Mouse (Mus musculus) limb, embryonic 13.5 days (tissue): ENCODE results near the gene Taf7l. TPM values are rescaled to one million over a fixed set of nuclear protein-coding genes. Genes with fewer than 3 reads are reported as not detected.

Source experiments
- ATAC-seq: fragments of 200-750 bp; cut with Nextera tagmentation; 2 replicates; pipeline ENCODE4 v1.8.0; 2017; ENCODE audit warnings: low read depth, moderate number of reproducible peaks, moderate TSS enrichment; ENCODE audit not compliant: low FRiP score
- H3K27ac ChIP-seq: fragments of 300-500 bp; sonication (generic); 2 replicates; pipeline ENCODE4 v1.5.1; 2015; ENCODE audit warnings: inconsistent platforms, mild to moderate bottlenecking, moderate library complexity
- H3K27me3 ChIP-seq: fragments of 300-500 bp; sonication (generic); 2 replicates; pipeline ENCODE4 v1.6.1; 2015; ENCODE audit warnings: mild to moderate bottlenecking, inconsistent platforms
- H3K36me3 ChIP-seq: fragments of 300-500 bp; sonication (generic); 2 replicates; pipeline ENCODE4 v1.6.1; 2015; ENCODE audit warnings: inconsistent platforms, mild to moderate bottlenecking, moderate library complexity
- H3K4me1 ChIP-seq: fragments of 300-500 bp; sonication (generic); 2 replicates; pipeline ENCODE4 v1.6.1; 2015; ENCODE audit warnings: inconsistent platforms
- H3K4me2 ChIP-seq: fragments of 300-500 bp; sonication (generic); replicated peaks from 2 replicates; pipeline ENCODE4 v1.6.1; 2015; ENCODE audit warnings: inconsistent platforms, mild to moderate bottlenecking, moderate library complexity
- H3K4me3 ChIP-seq: fragments of 300-500 bp; sonication (generic); 2 replicates; pipeline ENCODE4 v1.5.1; 2015; ENCODE audit warnings: moderate library complexity, mild to moderate bottlenecking, inconsistent platforms
- H3K9ac ChIP-seq: fragments of 300-500 bp; sonication (generic); 2 replicates; pipeline ENCODE4 v1.6.1; 2015; ENCODE audit warnings: mild to moderate bottlenecking, inconsistent platforms
- H3K9me3 ChIP-seq: fragments of 300-500 bp; sonication (generic); 2 replicates; pipeline ENCODE4 v1.6.1; 2016; ENCODE audit warnings: inconsistent platforms
- whole genome bisulfite sequencing: fragments of 180-500 bp; shearing (Covaris S2); methylation state at CpG from one replicate; pipeline ENCODE4 v1.1.7; 2015; 5-methylcytosine and 5-hydroxymethylcytosine counted together
- polyA plus RNA-seq: library from polyadenylated mRNA; unstranded; fragments of >200 nt; fragmentation: Nextera tagmentation; extraction: Ambion mirVana; gene quantifications from 2 replicates; pipeline ENCODE4 v1.2.1, GENCODE M21; 2015

Gene Taf7l
- polyA plus RNA-seq: 0.27 and 0.31 TPM in 2 replicates

DNA sequence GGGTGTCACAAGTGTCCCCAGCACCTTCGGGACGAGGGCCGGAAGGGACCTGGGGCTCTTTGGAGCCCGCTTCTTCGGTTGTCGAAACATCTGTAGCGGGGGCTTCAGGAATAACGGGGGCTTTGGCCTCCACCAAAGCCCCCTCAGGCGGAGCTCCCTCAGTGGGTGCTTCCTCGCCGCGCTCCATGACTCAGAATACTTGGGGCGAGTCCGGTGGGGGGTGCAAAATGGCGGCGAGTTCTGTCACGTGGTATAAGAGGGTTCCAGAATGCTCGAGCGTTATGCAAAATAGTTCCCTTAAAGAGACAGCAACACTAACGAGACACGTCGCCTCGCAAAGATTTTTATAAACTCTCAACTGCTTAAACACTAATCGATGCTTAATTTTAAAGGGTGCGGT is at the start of gene Taf7l:
Gene Taf7l (minus strand): TSS at position 201 of the 400 bp plus-strand sequence.
- H3K27me3 ChIP-seq: no peaks in the 10 kb centered on the region
- no peaks in the 10 kb centered on the region for H3K4me1 ChIP-seq
- no peak for ATAC-seq
- 85% methylated on average over 25 of the region's 25 CpGs for WGBS
- H3K9me3 ChIP-seq: peaks cover 12% of the 10 kb centered on the region; the same call in 1 of the 2 replicates
- H3K4me2 ChIP-seq: peak within 1 kb of the TSS; percentile 21; the same call in 1 of the 2 replicates
- H3K9ac ChIP-seq: no peak within 1 kb of the TSS
- no peaks in the 10 kb centered on the region for H3K36me3 ChIP-seq
- H3K4me3 ChIP-seq: no peak within 1 kb of the TSS
- H3K27ac ChIP-seq: no peak within 1 kb of the TSS

DNA sequence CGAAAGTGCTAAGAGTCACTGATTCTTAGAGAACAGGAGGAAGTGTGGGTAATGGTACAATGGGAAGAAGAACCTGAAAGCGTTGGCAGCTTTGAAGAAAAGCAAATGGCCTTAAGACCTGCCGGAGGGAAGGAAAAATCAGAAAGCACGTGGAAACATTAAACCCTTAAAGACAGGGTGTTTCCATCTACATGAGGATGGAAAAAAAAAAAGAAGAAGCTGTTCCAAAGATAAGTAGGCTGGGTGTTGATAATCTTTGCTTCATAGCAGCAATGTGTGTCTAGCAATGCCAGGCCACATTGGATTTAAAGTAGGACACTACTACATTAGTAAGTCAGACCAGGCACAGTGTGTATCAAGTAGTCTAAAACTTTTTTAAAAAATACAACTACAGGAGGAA is 49.0 kb upstream of the Taf7l start:
- Histone ChIP-seq H3K4me2 (no peak overlapping the region), H3K27ac (no peak overlapping the region), H3K4me1 (no peaks in the 10 kb centered on the region), H3K27me3 (no peaks in the 10 kb centered on the region; the same call in 1 of the 2 replicates), H3K9me3 (no peaks in the 10 kb centered on the region), H3K9ac (no peak overlapping the region), H3K36me3 (no peaks in the 10 kb centered on the region), H3K4me3 (no peak overlapping the region)
- ATAC-seq: no peak
- whole genome bisulfite sequencing: 82% methylated on average over 4 of the region's 4 CpGs

DNA sequence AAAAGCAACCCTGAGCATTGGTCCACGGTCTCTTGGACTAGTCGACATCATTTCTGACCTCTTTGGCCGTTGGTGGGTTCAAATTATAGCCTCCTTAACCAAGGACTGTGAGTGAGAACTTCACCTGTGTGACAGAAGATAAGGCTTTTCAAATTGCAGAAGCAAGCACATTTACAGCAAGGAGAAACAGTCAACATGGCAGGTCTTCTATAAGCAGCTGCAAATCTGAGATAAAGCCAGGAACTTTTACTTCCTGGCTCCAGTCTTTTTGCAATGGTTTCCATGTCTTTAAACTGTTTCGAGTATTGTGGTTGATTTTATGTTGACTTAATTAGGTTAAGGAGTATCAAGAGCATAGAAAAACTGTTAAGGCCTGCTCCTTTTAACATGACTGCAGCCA is 47.5 kb upstream of the Taf7l start:
- Histone ChIP-seq H3K4me2 (no peak overlapping the region), H3K27me3 (no peaks in the 10 kb centered on the region; the same call in 1 of the 2 replicates), H3K4me1 (no peaks in the 10 kb centered on the region), H3K9me3 (no peaks in the 10 kb centered on the region), H3K27ac (no peak overlapping the region), H3K9ac (no peak overlapping the region), H3K36me3 (no peaks in the 10 kb centered on the region), H3K4me3 (no peak overlapping the region)
- 77% methylated on average over 4 of the region's 4 CpGs for WGBS
- no peak for ATAC-seq

DNA sequence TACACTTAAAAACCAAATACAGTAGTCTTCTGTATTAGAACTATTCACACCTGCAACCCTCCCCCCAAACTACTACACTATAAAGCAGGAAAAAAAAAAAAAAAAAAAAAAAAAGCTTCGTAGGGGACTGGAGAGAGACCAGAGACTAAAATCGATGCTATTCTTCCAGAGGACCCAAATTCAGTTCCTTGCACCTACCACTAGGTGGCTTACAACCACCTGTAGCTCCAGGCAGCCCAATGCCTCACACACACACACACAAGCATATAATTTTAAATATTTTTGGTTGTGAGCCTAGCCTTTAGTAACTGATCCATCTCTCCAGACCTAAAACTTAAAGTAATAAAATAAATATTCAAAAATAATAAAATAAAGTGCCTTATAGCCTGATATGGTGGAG is 33.2 kb upstream of the Taf7l start:
- Histone ChIP-seq H3K27ac (no peak overlapping the region), H3K4me2 (no peak overlapping the region), H3K4me1 (no peaks in the 10 kb centered on the region), H3K9ac (no peak overlapping the region), H3K4me3 (no peak overlapping the region), H3K36me3 (no peaks in the 10 kb centered on the region), H3K9me3 (no peaks in the 10 kb centered on the region), H3K27me3 (no peaks in the 10 kb centered on the region)
- 28% methylated on average over 2 of the region's 2 CpGs for WGBS
- ATAC-seq: no peak

DNA sequence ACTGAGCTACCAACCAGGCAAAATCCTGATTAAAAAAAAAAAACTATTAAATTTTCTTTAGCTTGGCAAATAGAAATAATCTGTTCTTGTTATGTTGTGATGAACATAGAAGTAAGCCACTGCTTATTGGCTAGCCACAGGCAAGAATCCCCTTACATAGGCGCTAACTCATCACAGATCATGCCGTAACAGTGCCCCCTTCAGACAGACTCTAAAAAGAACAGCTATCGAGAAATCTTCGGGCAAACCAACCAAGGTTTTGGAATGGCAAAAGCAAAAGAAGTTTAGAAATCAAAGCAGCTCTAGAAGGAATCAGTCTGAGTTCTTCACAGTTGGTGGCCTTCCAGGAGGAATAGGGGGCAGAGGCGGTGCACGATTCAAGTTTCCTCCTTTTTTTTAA is 31.7 kb upstream of the Taf7l start:
- H3K27me3 ChIP-seq: no peaks in the 10 kb centered on the region
- ATAC-seq: no peak
- no peak overlapping the region for H3K9ac ChIP-seq
- H3K4me2 ChIP-seq: no peak overlapping the region
- no peaks in the 10 kb centered on the region for H3K9me3 ChIP-seq
- H3K4me3 ChIP-seq: no peak overlapping the region
- no peaks in the 10 kb centered on the region for H3K36me3 ChIP-seq
- H3K27ac ChIP-seq: no peak overlapping the region
- H3K4me1 ChIP-seq: no peaks in the 10 kb centered on the region
- 73% methylated on average over 6 of the region's 6 CpGs for whole genome bisulfite sequencing

DNA sequence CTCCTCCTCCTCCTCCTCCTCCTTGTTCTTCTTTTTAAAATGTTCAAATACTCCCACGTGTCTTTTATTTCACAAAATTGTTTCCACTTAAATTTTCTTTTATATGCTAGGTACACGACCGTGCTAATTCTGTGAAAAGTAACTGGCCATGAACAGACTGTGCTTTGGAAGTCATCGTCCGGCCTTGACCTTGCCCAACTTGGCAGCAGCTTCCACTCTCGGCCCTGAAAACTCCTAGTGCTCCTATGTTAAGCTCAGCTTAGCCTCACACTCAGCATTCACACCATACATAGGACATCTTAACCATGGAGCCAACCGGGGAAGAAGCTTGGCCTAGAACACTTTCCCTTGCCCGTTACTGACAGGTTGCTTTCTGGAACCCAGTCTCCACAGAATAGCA is 24.4 kb upstream of the Taf7l start:
- 78% methylated on average over 8 of the region's 8 CpGs for WGBS
- H3K4me3 ChIP-seq: no peak overlapping the region
- ATAC-seq: no peak
- H3K36me3 ChIP-seq: no peaks in the 10 kb centered on the region
- H3K9ac ChIP-seq: no peak overlapping the region
- no peaks in the 10 kb centered on the region for H3K4me1 ChIP-seq
- no peak overlapping the region for H3K4me2 ChIP-seq
- H3K27me3 ChIP-seq: no peaks in the 10 kb centered on the region; the same call in 1 of the 2 replicates
- H3K27ac ChIP-seq: no peak overlapping the region
- no peaks in the 10 kb centered on the region for H3K9me3 ChIP-seq

DNA sequence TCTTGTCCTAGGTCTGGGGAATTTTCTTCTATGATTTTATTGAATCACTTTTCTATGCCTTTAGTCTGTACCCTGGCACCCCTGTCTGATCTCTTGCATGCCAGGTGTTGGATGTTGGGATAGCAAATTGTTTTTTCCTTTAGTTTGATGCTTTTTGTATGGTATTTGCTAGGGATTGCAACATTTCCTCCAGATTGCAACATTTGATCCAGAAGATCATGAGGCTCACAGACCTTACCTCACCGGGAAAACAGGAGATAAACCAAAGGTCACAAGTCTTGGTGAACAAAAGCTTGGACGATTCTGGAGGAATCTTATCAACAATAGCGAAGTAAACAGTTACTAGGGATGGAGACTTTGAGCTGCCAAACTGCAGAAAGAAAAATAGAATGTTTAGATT is 5.4 kb upstream of the Taf7l start:
- no peak overlapping the region for H3K4me2 ChIP-seq

DNA sequence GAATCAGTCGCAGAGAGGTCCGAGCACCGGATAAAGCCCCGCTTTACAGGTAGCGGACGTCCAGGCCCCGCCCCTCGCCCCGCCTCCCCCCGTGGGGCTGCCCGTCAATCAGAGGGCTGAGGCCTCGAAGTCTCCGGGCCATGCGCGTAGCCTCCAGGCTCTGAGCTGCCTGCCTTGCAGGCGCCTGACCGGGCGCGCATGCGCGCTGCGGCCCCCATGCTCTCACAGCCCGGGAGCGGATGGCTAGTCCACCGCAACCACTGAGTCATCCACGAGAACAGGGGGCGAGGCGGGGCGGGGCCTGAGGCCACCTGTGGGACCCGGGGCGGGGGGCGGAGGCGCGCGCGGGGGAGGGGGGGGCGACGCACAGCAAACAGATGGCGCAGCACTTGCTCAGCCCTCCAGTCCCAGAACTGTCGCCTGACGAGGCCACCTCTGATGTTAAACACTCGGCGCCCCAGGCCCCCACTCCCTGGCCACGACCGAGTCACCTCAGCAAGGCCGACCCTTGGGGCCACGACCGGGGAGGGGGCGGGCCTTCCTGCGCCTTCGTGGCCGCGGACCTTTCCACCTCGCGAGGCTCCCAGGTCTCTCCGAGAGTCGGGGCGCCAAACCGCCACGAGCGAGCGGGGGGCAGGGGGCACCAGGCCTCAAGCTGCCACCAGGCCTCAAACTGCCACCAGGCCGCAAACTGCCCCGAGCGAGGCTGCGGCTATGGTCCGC is 1.1 kb downstream of the Taf7l start:
- Histone ChIP-seq H3K4me1 (no peaks in the 10 kb centered on the region), H3K27ac (no peak overlapping the region), H3K4me3 (0 out of 2 replicates have a peak overlapping the region, but pooled peaks have one; percentile 2), H3K9ac (no peak overlapping the region), H3K36me3 (no peaks in the 10 kb centered on the region), H3K4me2 (peak overlapping the region; percentile 21), H3K9me3 (peaks cover 12% of the 10 kb centered on the region; the same call in 1 of the 2 replicates), H3K27me3 (no peaks in the 10 kb centered on the region)
- WGBS: 66% methylated on average over 45 of the region's 67 CpGs
- peak; percentile 57; the same call in 1 of the 2 replicates for ATAC-seq

More for the DNA sequence above, 5.4 kb upstream of the Taf7l start:
- Histone ChIP-seq H3K27me3 (peaks cover 4% of the 10 kb centered on the region; the same call in 1 of the 2 replicates), H3K9ac (no peak overlapping the region), H3K9me3 (no peaks in the 10 kb centered on the region), H3K27ac (no peak overlapping the region), H3K4me3 (no peak overlapping the region), H3K4me1 (no peaks in the 10 kb centered on the region), H3K36me3 (no peaks in the 10 kb centered on the region)
- WGBS: 68% methylated on average over 3 of the region's 3 CpGs
- no peak for ATAC-seq

DNA sequence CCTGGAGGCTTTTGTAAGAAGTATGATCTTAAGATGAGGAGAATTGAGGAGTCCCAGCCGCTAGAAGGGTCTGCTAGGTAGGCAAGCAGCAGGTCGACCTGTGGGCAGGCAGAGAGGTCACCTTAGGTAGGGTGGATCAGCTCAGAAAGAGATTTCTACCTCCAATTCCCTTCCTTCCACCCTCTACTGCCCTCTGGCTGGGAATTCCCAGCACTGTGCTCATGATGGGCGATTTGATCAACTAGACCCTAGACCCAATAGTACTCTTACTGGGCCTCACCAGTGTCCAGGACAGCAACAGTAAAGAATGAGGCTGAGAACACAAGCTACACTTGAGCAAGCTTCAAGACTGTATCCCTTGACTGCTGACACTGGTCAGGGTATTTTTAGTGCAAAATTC is 49.0 kb downstream of the Taf7l start:
- Histone ChIP-seq H3K36me3 (no peaks in the 10 kb centered on the region), H3K27me3 (peaks cover 12% of the 10 kb centered on the region; the same call in 1 of the 2 replicates), H3K4me3 (no peak overlapping the region), H3K27ac (no peak overlapping the region), H3K9me3 (no peaks in the 10 kb centered on the region), H3K4me2 (no peak overlapping the region), H3K9ac (no peak overlapping the region), H3K4me1 (no peaks in the 10 kb centered on the region)
- ATAC-seq: no peak
- WGBS: 83% methylated on average over 3 of the region's 3 CpGs

DNA sequence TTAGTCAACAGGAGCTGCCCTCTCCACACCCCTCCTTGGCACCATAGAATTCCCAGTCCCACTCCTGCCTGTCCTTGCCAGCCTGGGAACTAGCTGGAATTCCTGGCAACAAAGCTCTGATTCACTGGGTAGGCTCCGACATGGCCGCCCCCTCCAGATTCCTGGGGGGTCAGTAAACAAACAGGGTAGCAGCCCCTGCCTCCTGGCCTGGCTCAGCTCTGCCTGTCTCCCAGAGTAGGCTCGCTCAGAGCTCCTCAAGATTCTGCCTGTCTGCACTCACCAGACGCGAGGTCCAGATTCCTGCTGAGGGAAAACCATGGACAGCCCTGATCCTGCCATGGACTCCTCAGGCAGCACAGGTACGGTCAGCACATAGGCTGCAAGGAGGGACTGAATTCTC is 49.5 kb downstream of the Taf7l start:
- no peaks in the 10 kb centered on the region for H3K9me3 ChIP-seq
- H3K27ac ChIP-seq: no peak overlapping the region
- no peak overlapping the region for H3K9ac ChIP-seq
- no peak overlapping the region for H3K4me2 ChIP-seq
- no peak for ATAC-seq
- no peaks in the 10 kb centered on the region for H3K4me1 ChIP-seq
- no peaks in the 10 kb centered on the region for H3K36me3 ChIP-seq
- no peak overlapping the region for H3K4me3 ChIP-seq
- WGBS: 70% methylated on average over 6 of the region's 6 CpGs
- peaks cover 12% of the 10 kb centered on the region; the same call in 1 of the 2 replicates for H3K27me3 ChIP-seq

DNA sequence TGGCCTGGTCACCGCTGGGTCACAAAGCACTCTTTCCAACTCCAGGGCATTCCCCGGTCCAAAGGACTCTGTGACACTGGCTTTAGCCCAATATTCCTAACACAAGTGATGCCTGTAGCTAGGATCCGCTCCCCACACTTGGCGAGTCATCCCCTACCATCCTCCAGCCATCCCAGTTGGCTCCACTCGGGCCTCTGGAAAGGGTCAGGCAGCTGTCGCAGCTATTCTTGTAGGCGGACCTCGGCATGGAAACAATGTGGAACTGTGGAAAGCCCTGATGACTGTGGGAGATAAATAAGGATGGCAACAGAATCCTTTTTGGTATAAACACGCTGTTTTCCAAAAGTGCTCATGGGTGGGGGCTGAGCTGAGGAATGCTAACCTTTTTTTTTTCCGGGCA is 50.5 kb downstream of the Taf7l start:
- Histone ChIP-seq H3K4me1 (no peaks in the 10 kb centered on the region), H3K27me3 (peaks cover 12% of the 10 kb centered on the region; the same call in 1 of the 2 replicates), H3K36me3 (no peaks in the 10 kb centered on the region), H3K9ac (no peak overlapping the region), H3K9me3 (no peaks in the 10 kb centered on the region), H3K4me2 (no peak overlapping the region), H3K4me3 (no peak overlapping the region), H3K27ac (no peak overlapping the region)
- no peak for ATAC-seq
- WGBS: 84% methylated on average over 10 of the region's 10 CpGs

DNA sequence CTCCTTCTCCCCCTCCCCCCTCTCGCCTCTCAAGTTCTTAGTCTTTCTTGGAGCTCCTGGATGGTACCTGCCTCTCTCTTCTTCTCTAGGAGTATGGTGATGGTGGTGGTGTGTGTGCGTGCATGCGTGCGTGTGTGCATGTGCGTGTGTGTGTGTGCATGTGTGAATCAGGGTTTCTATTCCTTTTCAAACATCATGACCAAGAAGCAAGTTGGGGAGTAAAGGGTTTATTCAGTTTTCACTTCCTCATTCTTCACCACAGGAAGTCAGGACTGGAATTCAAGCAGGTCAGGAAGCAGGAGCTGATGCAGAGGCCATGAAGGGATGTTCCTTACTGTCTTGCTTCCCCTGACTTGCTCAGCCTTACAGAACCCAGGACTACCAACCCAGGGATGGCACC is 52.0 kb downstream of the Taf7l start:
- Histone ChIP-seq H3K27me3 (peaks cover 12% of the 10 kb centered on the region; the same call in 1 of the 2 replicates), H3K27ac (no peak overlapping the region), H3K4me1 (no peaks in the 10 kb centered on the region), H3K4me2 (no peak overlapping the region), H3K9me3 (no peaks in the 10 kb centered on the region), H3K4me3 (no peak overlapping the region), H3K36me3 (no peaks in the 10 kb centered on the region), H3K9ac (no peak overlapping the region)
- ATAC-seq: no peak
- 84% methylated on average over 5 of the region's 5 CpGs for WGBS

DNA sequence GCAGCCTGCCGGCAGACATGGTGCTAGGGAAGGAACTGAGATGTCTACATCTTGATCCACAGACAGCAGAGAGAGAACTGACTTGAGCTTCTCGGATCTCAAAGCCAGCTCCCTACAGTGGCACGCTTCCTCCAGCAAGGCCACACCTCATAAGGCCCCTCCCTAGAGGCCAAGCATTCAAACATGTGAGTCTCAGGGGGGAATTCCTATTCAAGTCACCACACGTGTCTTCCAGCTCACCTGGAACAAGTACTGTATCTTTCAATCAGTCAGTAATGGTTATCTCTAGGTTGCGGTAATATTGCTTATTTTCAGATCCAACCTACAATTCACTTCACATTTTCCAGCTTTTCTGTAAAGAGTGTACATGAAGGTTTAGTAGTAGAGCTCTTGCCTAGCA is 56.2 kb downstream of the Taf7l start:
- Histone ChIP-seq H3K4me3 (no peak overlapping the region), H3K27me3 (no peaks in the 10 kb centered on the region; the same call in 1 of the 2 replicates), H3K4me1 (no peaks in the 10 kb centered on the region), H3K4me2 (no peak overlapping the region), H3K36me3 (no peaks in the 10 kb centered on the region), H3K27ac (no peak overlapping the region), H3K9me3 (no peaks in the 10 kb centered on the region), H3K9ac (no peak overlapping the region)
- 82% methylated on average over 5 of the region's 5 CpGs for WGBS
- no peak for ATAC-seq
